Mouse (Mus musculus) natural killer cell, adult 2 months (primary cell): ENCODE measurements around the gene Fbxo28.

Experiments used
- DNase-seq, 2 experiments: peaks; one replicate each; pipeline ENCODE4 v3.0.0; 2022; ENCODE audit warnings: low spot score in 2 of 2

Fbxo28 gene

GRCm38 (mm10) chr1:182288601-182289000, 52.8 kb downstream of the Fbxo28 start:
- no peak for DNase-seq

GRCm38 (mm10) chr1:182287781-182288180, 53.6 kb downstream of the Fbxo28 start:
- DNase-seq = no peak

DNA sequence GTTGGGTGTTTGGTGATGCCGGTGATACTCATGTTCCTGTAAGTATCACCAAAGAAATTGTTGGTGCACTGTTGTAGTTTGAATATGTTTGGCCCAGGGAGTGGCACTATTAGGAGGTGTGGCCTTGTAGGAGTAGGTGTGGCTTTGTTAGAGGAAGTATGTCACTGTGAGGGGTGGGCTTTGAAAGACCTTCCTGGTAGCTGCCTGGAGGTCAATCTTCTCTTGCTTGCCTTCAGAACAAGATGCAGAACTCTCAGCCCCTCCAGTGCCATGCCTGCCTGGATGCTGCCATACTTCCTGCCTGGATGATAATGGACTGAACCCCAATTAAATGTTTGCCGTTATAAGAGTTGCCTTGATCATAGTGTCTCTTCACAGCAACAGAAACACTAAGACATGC, 56.6 kb downstream of the Fbxo28 start:
- DNase-seq = no peak

- DNase-seq = no peak
Measured at GRCm38 (mm10) chr1:182283231-182283630, 58.2 kb downstream of the Fbxo28 start.

DNA sequence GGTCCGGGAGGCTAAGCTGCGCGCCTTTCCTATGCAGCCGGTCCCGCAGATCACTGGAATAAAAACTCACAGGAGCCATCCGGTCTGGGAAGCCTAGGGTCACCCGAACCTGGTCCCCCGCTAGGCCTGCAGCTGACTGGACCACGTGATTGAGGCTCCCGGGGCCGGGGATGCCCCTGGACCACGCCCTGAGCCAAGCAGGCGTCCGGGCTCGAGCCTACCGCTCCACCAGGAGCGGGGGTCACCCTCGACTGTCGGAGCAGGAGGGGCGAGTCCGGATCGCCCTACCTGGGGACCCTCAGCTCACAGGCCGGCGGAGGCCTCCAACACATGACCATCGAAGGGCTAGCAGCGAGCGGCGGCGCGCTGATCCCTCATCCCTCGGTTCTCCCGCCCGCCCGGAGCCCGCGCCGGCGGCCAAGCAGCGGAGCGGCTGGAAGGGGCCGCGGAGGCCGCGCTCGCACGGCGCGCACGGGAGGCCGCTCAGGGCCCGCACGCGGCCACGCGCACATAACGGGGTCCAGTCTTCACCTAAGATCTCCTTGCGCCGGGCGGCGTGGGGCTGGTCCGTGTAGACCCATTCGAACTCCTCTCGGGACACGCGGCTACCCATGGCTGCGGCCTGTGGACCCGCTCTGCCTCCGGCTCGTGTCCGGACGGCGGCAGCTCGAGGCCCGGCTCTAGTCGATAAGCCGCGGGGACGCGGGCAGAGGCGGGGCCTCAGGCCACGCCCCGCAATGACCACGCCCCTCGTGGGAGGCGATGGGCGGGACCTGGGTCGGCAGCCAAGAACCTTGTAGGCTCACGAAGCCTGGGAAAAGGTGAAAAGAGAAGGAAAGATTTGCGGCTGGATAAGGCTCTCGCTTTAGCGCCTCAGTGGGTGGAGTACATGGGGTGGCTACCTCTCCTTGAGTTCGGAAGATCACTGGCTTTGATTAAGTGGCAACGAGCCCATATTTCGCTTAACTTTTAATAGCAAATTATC, 59.0 kb downstream of the Fbxo28 start, which contains the start of gene Degs1:
Gene Degs1, minus strand, starts transcription at position 714 of the 985 bp plus-strand sequence.
- DNase-seq = peak; percentile 89 to 92

DNA sequence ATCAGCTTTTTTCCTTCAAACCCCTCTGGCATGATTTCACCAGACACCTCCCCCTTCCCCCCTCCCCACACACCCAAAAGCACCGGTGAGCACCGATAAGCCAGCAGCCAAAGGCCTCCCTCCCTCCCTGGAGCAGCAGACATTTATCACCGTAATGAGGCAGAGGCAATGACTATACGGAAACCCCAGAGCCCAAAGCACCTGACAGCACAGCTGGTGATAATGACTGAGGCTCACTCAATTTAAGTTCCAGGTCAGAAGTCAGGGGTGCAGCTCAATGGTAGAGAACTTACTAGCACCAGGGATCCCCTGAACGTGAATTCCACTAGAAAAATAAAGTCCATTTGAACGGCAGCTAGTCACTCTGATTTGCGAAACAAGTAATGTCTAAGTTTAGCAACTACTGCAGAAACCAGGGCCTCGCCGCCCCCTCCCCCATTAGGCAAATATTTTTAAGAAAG, 60.1 kb downstream of the Fbxo28 start:
- peak; percentile 13 to 39 for DNase-seq

DNA sequence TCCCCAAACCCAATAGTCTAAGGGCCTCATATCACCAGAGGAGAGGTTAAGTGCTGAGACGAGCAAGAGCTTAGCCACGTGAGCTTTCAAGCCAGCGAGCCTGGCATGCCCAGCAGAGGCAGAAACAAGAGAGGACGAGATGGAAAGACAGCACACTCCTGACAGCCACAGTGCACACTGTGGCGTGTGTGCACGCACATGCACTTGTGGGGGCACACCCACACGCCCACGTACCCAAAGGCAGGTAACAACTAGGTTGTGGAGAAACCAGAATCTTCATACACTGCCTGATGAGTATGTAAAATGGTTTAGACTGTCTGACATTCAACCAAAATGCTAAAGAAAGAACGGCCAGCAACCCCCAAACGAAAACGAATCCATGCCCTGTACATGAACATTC, 60.9 kb downstream of the Fbxo28 start:
- DNase-seq = no peak

GRCm38 (mm10) chr1:182280046-182280445, 61.4 kb downstream of the Fbxo28 start:
- DNase-seq = no peak

DNA sequence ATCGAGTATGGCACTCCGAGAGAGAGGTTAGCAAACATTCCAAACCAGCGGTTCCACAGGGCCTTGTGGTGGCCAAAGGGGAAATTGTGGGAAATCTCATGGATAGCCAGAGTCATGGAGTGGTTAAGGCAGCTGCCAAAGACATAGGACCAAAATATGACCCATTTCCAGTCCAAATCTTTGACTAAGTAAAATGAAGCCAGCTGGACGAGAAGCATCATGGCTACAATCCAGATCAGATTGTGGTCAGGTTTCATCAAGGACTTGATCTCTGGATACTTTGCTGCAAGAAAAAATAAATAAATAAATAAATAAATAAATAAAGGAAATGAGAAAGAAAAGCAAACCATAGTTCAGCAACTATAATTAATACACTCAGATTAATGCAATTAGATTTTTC, 62.0 kb downstream of the Fbxo28 start:
- DNase-seq = no peak

DNA sequence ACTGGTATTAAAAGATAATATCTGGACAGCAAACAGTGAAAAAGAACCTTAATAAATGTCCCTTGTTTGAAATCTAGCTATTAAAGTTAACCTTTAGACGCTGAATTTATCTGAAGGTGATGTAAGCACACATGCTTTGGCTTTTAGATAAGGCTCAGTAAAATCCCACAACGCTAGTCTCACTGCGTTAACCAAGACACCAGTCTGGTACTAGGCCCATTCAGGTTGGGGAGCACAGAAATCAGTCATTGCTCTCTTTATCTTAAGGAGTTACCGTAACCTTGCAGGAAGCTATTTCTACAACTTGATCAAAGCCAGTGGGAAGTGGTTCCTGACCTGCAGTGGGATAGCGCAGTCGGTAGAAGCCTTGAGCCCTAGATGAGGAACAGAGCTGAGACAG, 66.3 kb downstream of the Fbxo28 start:
- no peak for DNase-seq

DNA sequence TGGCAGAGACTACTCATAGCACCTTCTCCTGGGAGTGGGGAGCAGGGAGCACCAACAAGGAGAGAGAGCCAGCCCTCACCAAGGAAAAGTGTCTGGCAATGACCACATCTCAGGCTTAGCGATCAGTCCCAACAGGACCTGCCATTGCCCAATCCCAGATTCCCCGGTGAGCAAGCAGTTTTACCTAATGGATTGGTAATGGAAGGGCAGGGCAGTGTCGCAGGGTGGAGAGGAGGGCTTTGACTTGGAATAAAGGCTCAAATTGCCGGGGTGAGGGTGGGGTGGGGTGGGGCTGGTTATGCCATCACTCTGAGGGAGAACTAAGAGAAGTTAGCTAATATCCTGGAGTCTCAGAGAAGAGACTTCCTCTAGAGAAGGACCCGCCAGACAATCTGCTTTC, 69.8 kb downstream of the Fbxo28 start:
- DNase-seq = no peak

- DNase-seq = no peak
Measured at GRCm38 (mm10) chr1:182271130-182271529, 70.3 kb downstream of the Fbxo28 start.

DNA sequence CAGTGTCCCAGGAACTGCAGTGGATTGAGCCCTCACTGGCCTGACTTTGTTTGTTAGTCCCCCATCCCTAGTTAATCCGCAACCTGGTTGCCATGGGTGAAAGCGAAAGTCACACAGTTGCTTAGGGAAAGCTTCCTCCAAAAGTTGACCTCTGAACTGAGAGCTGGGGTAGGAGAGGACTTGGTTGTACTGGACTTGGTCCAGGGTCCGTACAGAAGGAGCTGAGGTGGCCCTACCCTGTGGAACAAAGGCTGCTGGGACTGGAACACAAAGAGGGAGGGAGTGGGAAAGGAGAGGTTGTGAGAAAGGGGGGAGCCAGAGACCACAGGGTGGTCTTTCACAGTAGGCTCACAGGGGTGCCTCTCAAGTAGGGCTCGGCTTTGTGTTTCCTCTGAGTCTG, 73.1 kb downstream of the Fbxo28 start:
- DNase-seq = no peak

- DNase-seq = peak in 1 of 2 experiments; percentile 18
Measured at GRCm38 (mm10) chr1:182266028-182266525, 75.4 kb downstream of the Fbxo28 start.
